Mouse (Mus musculus) embryo, embryonic 11.5 days (tissue): ENCODE data around the gene Zfp444.
"Not testable (repeated sequence)": the region's sequence is repeated elsewhere in the genome, so short reads cannot be mapped to it uniquely, and the experiment has no call there.

Source experiments
- DNase-seq: peaks from one replicate; pipeline ENCODE4 v3.0.0-alpha.2; 2012; ENCODE audit warnings: low read depth, low spot score

The Zfp444 gene

GRCm38 (mm10) chr7:6161541-6161940 lies 10.5 kb upstream of the Zfp444 start:
- no peak for DNase-seq

- no peak for DNase-seq
These were observed 9.9 kb upstream of the Zfp444 start for GRCm38 (mm10) chr7:6162172-6162571.

GRCm38 (mm10) chr7:6164671-6165070 lies 7.4 kb upstream of the Zfp444 start:
- DNase-seq = no peak

GRCm38 (mm10) chr7:6169403-6169802 lies 2.6 kb upstream of the Zfp444 start:
- no peak for DNase-seq

GRCm38 (mm10) chr7:6170391-6170790 lies 1.6 kb upstream of the Zfp444 start:
- DNase-seq = no peak

- no peak for DNase-seq
These were observed 1.2 kb upstream of the Zfp444 start for GRCm38 (mm10) chr7:6170871-6171270.

GRCm38 (mm10) chr7:6171444-6172005 lies 501 bp upstream of the Zfp444 start:
- no peak for DNase-seq

GRCm38 (mm10) chr7:6172674-6173244 lies 733 bp downstream of the Zfp444 start:
- DNase-seq = no peak

- no peak for DNase-seq
These were observed 1.8 kb downstream of the Zfp444 start for GRCm38 (mm10) chr7:6173872-6174271.

- not testable (repeated sequence) for DNase-seq
These were observed 2.5 kb downstream of the Zfp444 start for GRCm38 (mm10) chr7:6174365-6174987.

GRCm38 (mm10) chr7:6179013-6179412 lies 7.0 kb downstream of the Zfp444 start:
- no peak for DNase-seq

GRCm38 (mm10) chr7:6182882-6183281 lies 10.9 kb downstream of the Zfp444 start:
- no peak for DNase-seq

- DNase-seq = no peak
These were observed 11.8 kb downstream of the Zfp444 start for GRCm38 (mm10) chr7:6183802-6184201.

- DNase-seq = no peak
These were observed 12.5 kb downstream of the Zfp444 start for GRCm38 (mm10) chr7:6184521-6184920.

- no peak for DNase-seq
These were observed 13.4 kb downstream of the Zfp444 start for GRCm38 (mm10) chr7:6185391-6185790.

GRCm38 (mm10) chr7:6186176-6186575 lies 14.2 kb downstream of the Zfp444 start:
- DNase-seq = no peak

- no peak for DNase-seq
These were observed 14.7 kb downstream of the Zfp444 start for GRCm38 (mm10) chr7:6186756-6187155.

- DNase-seq = no peak
These were observed 17.5 kb downstream of the Zfp444 start for GRCm38 (mm10) chr7:6189542-6189941.

- peak; percentile 59 for DNase-seq
These were observed 19.4 kb downstream of the Zfp444 start for GRCm38 (mm10) chr7:6191376-6191775.

- DNase-seq = peak; percentile 51
These were observed 22.1 kb downstream of the Zfp444 start for GRCm38 (mm10) chr7:6194129-6194528.

- DNase-seq = no peak
These were observed 23.8 kb downstream of the Zfp444 start for GRCm38 (mm10) chr7:6195777-6196176.

GRCm38 (mm10) chr7:6196790-6197189 lies 24.8 kb downstream of the Zfp444 start, which contains the start of gene Galp:
TSS of gene Galp (plus strand) at chr7:6197090.
- no peak for DNase-seq

GRCm38 (mm10) chr7:6204200-6204599 lies 32.2 kb downstream of the Zfp444 start:
- DNase-seq = no peak
